Mouse (Mus musculus) 3T3-L1 (cell line): ENCODE measurements around the gene Ptgir.
"Not testable (repeated sequence)": the region's sequence is repeated elsewhere in the genome, so short reads cannot be mapped to it uniquely, and the experiment has no call there.

Experiments used
- DNase-seq: peaks from one replicate; pipeline ENCODE4 v3.0.0-alpha.2; 2015; ENCODE audit warnings: low read depth, low spot score

Ptgir gene

GRCm38 (mm10) chr7:16940292-16940691 lies 34.0 kb downstream of the Ptgir start:
- peak; percentile 34 for DNase-seq

- DNase-seq = no peak
Measured at GRCm38 (mm10) chr7:16942861-16943260, 36.6 kb downstream of the Ptgir start.

GRCm38 (mm10) chr7:16944061-16944807 lies 37.9 kb downstream of the Ptgir start, which contains the start of gene Pnmal2:
Gene Pnmal2, plus strand, starts transcription at chr7:16944682.
- DNase-seq = no peak

- DNase-seq = no peak
Measured at GRCm38 (mm10) chr7:16944808-16945315, 38.6 kb downstream of the Ptgir start.

GRCm38 (mm10) chr7:16945419-16945818 lies 39.1 kb downstream of the Ptgir start:
- DNase-seq = no peak

GRCm38 (mm10) chr7:16946441-16947348 lies 40.4 kb downstream of the Ptgir start:
- no peak for DNase-seq

GRCm38 (mm10) chr7:16947349-16947895 lies 41.1 kb downstream of the Ptgir start:
- no peak for DNase-seq

- no peak for DNase-seq
Measured at GRCm38 (mm10) chr7:16947959-16948361, 41.7 kb downstream of the Ptgir start.

- DNase-seq = no peak
Measured at GRCm38 (mm10) chr7:16948923-16949458, 42.7 kb downstream of the Ptgir start.

- DNase-seq = peak; percentile 64
Measured at GRCm38 (mm10) chr7:16949908-16950841, 43.9 kb downstream of the Ptgir start.

GRCm38 (mm10) chr7:16950861-16951635 lies 44.8 kb downstream of the Ptgir start:
- peak; percentile 73 for DNase-seq

GRCm38 (mm10) chr7:16953776-16954175 lies 47.5 kb downstream of the Ptgir start:
- DNase-seq = not testable (repeated sequence)

- no peak for DNase-seq
Measured at GRCm38 (mm10) chr7:16955712-16956111, 49.4 kb downstream of the Ptgir start.

GRCm38 (mm10) chr7:16956410-16957265 lies 50.3 kb downstream of the Ptgir start:
- DNase-seq = no peak

GRCm38 (mm10) chr7:16959539-16960187 lies 53.4 kb downstream of the Ptgir start, which contains the start of gene Pnmal1:
Gene Pnmal1, plus strand, starts transcription at chr7:16959679.
- DNase-seq = no peak
